Mouse (Mus musculus): Measurements from ENCODE around the gene Nup210l.

GRCm38 (mm10) chr3:90145461-90145860, 41.5 kb downstream of the Nup210l start:
- no peak for TF ChIP-seq CTCF (IDR thresholded peaks at IDR 0.05; ENCODE audit: borderline replicate concordance, insufficient read depth, low read depth, low read length)
- TF ChIP-seq POLR2A (IDR thresholded peaks at IDR 0.05; ENCODE audit: borderline replicate concordance, insufficient read depth, low read length) = no peak
